Mouse (Mus musculus) layer of hippocampus, postnatal 25 days (tissue): Measurements from ENCODE around the gene Cdiptos. TPM values are rescaled to one million over a fixed set of nuclear protein-coding genes. Genes with fewer than 3 reads are reported as not detected.

Source experiments
- DNase-seq, 2 experiments: peaks; one replicate each; pipeline ENCODE4 v3.0.0; 2022; ENCODE audit warnings: mixed read lengths in 2 of 2, low spot score in 1 of 2; ENCODE audit errors: extremely low spot score in 1 of 2
- total RNA-seq, 2 experiments: library from RNA; stranded (reverse); gene quantifications; 2 replicates each; pipeline ENCODE4 v1.2.3; 2021

Cdiptos gene
- total RNA-seq, 2 experiments from 2014 or later = not detected

- no peak for DNase-seq
These were observed 2.9 kb upstream of the Cdiptos start for GRCm38 (mm10) chr7:126978841-126979240.

GRCm38 (mm10) chr7:126976878-126977459 is 1.1 kb upstream of the Cdiptos start:
- DNase-seq = no peak

- DNase-seq = no peak
These were observed 177 bp downstream of the Cdiptos start, which contains the start of gene Cdipt for GRCm38 (mm10) chr7:126975893-126975949. Gene Cdipt (plus strand): TSS chr7:126975914.

- DNase-seq = no peak
These were observed 405 bp downstream of the Cdiptos start for GRCm38 (mm10) chr7:126975493-126975892.

DNA sequence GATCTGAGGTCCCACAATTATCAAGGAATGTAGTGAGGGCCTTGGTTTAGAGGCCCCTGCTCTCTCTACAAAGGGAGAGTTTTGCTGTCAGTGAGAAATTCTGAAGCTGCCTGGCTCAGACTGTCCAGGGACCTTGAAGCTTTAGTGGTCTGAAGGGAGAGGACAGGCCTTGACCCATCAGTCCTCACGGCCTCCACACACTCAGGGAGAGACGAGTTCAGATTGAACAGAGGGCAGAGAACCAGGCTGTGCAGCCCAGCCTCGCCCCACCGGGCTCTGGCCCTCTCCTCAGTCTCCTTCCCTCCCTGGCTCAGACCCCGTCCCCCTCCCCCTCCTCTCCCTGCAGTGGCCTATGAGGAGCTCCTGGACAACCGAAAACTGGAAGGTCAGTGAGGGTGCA is 8.5 kb downstream of the Cdiptos start:
- DNase-seq = no peak

DNA sequence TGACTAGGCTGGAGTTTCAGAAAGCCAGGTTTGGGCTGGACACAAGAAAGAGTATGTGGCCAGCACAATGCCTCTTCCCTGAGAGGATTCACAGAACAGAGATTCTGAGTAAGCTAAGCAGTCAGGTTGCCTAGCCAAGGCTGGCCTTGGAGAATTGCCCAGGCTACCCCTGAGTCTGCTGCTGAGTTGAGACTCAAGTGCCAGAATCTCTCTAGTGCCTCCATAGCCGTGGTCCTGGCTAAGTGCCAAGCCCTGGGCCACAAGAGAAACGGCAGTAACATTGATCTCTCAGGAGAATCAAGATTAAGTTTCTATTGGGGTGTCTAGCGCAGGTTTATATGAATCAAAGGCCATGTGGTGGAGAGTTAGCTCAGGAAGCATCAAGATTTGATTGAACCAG is 10.3 kb downstream of the Cdiptos start:
- no peak for DNase-seq

DNA sequence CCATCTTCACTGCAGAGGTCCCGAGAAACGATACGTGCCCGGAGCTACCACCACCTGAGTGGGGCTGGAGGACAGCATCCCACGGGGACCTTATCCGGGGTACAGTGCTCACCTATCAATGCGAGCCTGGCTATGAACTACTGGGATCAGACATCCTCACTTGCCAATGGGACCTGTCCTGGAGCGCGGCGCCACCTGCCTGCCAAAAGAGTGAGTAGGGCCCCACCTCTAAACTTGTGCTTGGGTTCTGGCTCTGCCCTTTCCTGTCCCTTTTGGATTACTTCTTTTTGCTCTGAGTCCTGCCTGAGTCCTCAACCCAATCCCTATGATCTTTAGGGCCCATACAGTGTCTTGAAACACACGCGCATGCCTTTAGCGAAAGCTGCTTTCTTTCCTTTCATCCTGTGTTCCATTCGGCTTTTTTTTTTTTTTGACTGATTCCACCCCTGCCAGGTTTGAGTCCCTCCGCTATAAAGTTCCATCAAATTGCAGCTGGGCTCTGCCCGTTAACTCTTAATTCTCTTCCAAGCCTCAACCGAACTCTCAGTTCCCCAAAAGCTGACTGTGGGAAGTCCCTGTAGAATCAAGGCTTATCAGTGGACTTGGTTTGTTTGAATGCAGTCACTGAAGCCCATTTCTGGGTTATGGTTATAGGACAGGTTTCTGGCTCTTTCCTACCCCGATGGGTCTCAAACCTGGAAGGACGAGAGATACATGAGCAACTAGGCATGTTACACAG is 12.2 kb downstream of the Cdiptos start:
- DNase-seq = no peak

DNA sequence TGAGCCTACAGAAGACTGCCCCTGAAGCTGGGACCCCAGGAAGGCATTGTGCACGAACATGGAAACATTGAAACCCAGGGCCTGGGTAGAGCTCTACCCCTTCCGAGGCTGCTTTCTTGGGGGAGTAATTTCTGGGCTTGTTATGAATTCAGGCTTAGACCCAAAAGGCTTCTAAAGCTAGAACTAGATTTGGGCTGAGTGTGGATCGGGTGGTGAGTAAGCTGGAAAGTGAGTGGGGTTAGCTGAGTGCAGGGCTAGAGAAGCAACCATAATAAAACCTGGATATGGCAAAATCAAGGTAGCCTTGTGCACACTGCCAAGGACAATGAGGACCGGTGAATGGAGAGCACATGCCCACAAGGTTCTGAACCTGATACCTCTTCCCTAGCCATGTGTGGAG is 13.9 kb downstream of the Cdiptos start:
- DNase-seq = no peak

DNA sequence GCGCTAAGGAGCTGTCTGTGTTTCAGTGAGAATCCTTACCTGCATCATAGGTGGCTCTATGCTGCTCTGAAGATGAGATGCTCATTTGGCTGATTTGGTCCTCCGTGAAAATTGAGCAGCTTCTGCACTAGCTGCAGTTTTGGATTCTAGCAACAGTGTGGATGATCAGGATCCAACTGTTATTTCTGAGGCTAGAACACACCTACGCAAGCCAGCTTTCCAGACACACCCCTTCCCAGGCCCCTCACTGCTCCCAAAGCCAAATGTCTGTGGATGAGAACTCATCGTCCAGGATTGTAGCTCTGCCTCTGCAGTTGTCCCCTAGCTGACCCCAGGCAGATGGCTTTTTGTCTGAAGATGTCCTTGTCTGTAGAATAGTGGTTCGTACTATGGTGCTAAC is 14.8 kb downstream of the Cdiptos start:
- DNase-seq = no peak

DNA sequence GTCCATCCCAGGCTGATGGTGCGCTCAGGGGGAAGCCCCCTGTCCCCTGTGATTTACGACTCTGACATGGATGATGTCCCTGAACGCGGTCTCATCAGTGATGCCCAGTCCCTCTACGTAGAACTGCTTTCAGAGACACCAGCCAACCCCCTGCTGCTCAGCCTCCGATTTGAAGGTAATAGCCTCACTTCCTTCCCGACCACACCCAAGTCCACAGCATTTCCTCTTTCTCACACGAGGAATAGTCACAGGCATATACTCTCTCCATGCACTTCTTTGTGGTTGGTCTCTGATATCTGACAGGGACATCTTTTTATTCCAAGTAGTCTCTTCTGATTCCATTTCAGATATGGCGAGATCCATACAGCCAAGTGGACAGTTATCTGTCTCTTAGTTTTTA is 16.1 kb downstream of the Cdiptos start:
- DNase-seq = no peak

GRCm38 (mm10) chr7:126955125-126955524 is 20.8 kb downstream of the Cdiptos start:
- no peak for DNase-seq

- DNase-seq = no peak
These were observed 23.3 kb downstream of the Cdiptos start for GRCm38 (mm10) chr7:126952646-126953045.

DNA sequence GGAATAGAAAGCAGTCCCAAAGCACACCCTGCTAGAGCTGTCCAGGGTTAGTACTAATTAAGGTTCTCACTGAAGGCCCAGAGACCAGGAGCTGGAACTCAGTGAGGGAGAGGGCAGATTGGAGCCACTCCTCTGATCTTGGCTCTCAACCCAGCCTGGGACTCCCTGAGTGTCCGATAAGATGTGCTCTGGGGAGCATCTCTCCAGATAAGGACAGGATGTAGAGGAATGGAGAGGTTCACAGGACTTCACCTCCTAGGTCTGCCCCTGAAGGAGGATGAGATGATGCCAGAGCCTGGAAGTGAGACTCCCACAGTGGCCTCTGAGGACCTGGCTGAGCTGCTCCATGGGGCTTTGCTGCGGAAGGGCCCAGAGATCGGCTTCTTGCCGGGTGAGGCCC is 24.2 kb downstream of the Cdiptos start:
- no peak for DNase-seq

- DNase-seq = no peak
These were observed 25.0 kb downstream of the Cdiptos start for GRCm38 (mm10) chr7:126950647-126951615.

- peak; percentile 77 to 78 for DNase-seq
These were observed 25.9 kb downstream of the Cdiptos start, which contains the start of gene Sez6l2 for GRCm38 (mm10) chr7:126949793-126950646. Gene Sez6l2 (plus strand): TSS chr7:126950563.

DNA sequence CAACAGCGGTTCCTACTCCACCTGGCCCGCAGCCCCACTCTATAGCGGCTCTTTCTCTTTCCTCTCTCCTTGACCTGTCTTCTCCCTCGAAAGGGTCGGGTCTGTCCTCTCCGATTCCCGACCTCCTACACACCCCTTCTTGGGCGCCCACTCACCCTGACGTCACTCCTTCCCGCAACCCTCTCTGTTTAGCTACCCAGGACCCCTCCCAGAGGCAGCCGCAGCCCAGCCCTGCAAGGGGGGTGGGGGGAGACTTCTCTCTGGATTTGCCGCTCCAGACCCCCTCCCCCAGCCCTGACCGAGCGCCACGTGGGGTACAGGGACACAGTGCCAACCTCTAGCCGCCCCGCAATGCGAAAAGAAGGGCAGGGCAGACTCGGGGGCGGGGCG is 26.5 kb downstream of the Cdiptos start, which contains the start of gene Asphd1:
Gene Asphd1 (minus strand): TSS at position 180 of the 390 bp plus-strand sequence.
- peak in 1 of 2 experiments; percentile 51 for DNase-seq

DNA sequence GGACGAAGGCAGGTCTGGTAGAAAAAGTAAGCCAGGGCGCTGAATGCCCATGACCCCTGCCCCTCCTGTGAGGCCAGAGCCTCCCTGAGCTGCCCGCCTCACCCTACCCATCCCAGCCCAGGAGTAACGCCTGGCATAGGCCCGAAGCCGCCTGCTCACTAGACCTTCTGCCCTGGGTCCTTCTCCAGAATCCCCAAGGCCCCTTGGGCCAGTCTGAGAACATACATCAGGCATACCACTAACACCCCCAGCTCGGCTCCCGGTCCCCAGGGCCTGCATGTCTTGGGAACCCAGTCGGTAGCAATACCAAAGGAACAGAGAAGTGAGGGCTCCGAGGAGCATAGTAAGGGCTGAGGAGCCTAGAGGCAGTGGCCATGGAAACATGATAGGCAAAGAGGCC is 27.3 kb downstream of the Cdiptos start:
- no peak for DNase-seq

GRCm38 (mm10) chr7:126946530-126946929 is 29.4 kb downstream of the Cdiptos start:
- no peak for DNase-seq

- no peak for DNase-seq
These were observed 34.1 kb downstream of the Cdiptos start for GRCm38 (mm10) chr7:126941801-126942200.

- DNase-seq = no peak
These were observed 34.7 kb downstream of the Cdiptos start for GRCm38 (mm10) chr7:126941171-126941570.

- no peak for DNase-seq
These were observed 43.2 kb downstream of the Cdiptos start for GRCm38 (mm10) chr7:126932652-126933051.
